Mouse (Mus musculus): ENCODE results near the gene Fam181a. TPM values are rescaled to one million over a fixed set of nuclear protein-coding genes. Genes with fewer than 3 reads are reported as not detected.

Fam181a gene
- polyA plus RNA-seq, 1 experiment from 2014 or later, result 57.7 TPM

DNA sequence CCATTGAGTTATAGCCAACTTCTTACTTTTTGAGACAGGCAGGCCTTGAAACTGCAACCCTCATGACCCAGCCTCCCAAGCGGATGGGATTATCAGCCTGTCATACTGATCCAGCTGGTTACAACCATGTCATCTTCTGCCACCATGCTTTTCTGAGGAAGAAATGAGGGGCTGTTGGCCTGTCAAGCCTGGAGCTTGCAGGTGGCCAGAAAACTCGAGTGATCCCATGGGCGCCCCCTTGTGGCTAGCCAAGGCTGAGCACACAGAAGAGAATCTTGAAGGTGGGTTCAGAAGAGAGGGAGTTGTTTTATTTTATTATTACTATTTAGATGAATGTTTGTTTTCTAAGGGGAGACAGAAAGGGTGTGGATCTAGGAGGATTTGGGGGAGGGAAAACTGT is 4.1 kb upstream of the Fam181a start:
- H3K4me3 ChIP-seq (ENCODE audit: low read depth, low read length), result no peak overlapping the region
- H3K36me3 ChIP-seq (ENCODE audit: control insufficient read depth, insufficient read depth, low read length), result no peaks in the 10 kb centered on the region
- H3K27me3 ChIP-seq (ENCODE audit: control insufficient read depth, insufficient read depth, low read length), result no peaks in the 10 kb centered on the region
- WGBS, result 18% methylated on average over 3 of the region's 3 CpGs
- ATAC-seq (ENCODE audit: low FRiP score), result peak; percentile 16; the same call in 1 of the 2 replicates
- H3K4me2 ChIP-seq, result no peak overlapping the region
- no peak overlapping the region for H3K9ac ChIP-seq (ENCODE audit: low read length)
- H3K4me1 ChIP-seq (ENCODE audit: control insufficient read depth, insufficient read depth, low read length), result no peaks in the 10 kb centered on the region
- H3K27ac ChIP-seq (ENCODE audit: low read depth, low read length), result no peak overlapping the region
- H3K9me3 ChIP-seq (ENCODE audit: control insufficient read depth, low read length), result peaks cover 2% of the 10 kb centered on the region; the same call in 1 of the 2 replicates
- peak; percentile 95 for DNase-seq (ENCODE audit: low spot score, missing footprints)

DNA sequence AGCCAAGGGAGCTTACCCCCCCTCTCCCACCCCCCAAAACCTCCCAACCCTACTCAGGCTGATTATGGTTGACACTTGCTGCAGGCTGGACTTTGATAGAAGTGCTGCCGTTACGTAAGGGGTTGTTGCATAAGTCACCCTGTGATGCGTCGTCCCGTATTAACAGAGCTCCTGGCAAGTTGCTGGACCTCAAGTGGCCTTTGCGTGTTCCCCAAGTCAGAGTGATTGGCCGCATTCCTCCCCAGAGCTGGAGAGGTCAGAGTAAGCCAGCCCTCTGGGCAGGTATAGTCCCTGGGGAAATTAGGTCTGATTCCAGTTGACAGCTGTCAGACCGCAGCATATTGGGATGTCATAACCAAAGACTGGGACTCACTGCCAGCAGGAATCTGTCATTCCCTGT is 1.1 kb downstream of the Fam181a start:
- no peak overlapping the region for H3K4me2 ChIP-seq
- H3K9me3 ChIP-seq (ENCODE audit: control insufficient read depth, low read length), result peaks cover 2% of the 10 kb centered on the region; the same call in 1 of the 2 replicates
- no peaks in the 10 kb centered on the region for H3K36me3 ChIP-seq (ENCODE audit: control insufficient read depth, insufficient read depth, low read length)
- H3K4me3 ChIP-seq (ENCODE audit: low read depth, low read length), result no peak overlapping the region
- H3K4me1 ChIP-seq (ENCODE audit: control insufficient read depth, insufficient read depth, low read length), result peaks cover 38% of the 10 kb centered on the region
- ATAC-seq (ENCODE audit: low FRiP score) (no peak), DNase-seq (ENCODE audit: low spot score, missing footprints) (no peak)
- H3K27ac ChIP-seq (ENCODE audit: low read depth, low read length), result no peak overlapping the region
- WGBS, result 81% methylated on average over 8 of the region's 8 CpGs
- no peak overlapping the region for H3K9ac ChIP-seq (ENCODE audit: low read length)
- H3K27me3 ChIP-seq (ENCODE audit: control insufficient read depth, insufficient read depth, low read length), result no peaks in the 10 kb centered on the region

DNA sequence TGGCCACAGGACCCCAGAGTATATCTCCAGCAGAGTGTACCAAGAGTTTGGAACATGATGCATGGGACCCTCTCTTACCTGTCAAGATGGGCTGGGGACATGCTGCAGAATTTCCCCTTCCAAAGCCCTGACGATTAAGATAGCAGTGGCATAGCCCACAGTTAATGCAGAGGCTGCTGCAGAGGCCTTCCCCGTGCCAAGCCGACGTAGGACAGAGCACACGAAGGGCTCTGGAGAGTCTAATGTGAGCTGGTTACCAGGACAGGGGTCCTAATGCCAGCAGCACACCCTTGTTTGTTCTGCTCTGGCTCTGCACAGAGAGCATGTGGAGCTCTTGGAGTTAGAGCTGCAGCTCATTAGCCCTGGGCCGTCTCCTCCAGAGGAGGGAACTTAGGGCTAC is 2.5 kb downstream of the Fam181a start:
- Histone ChIP-seq H3K27ac (ENCODE audit: low read depth, low read length) (peak overlapping the region; percentile 91), H3K4me1 (ENCODE audit: control insufficient read depth, insufficient read depth, low read length) (peaks cover 43% of the 10 kb centered on the region), H3K9me3 (ENCODE audit: control insufficient read depth, low read length) (peaks cover 2% of the 10 kb centered on the region; the same call in 1 of the 2 replicates), H3K4me3 (ENCODE audit: low read depth, low read length) (peak overlapping the region; percentile 42; the same call in 1 of the 2 replicates), H3K36me3 (ENCODE audit: control insufficient read depth, insufficient read depth, low read length) (no peaks in the 10 kb centered on the region), H3K4me2 (peak overlapping the region; percentile 82), H3K27me3 (ENCODE audit: control insufficient read depth, insufficient read depth, low read length) (no peaks in the 10 kb centered on the region), H3K9ac (ENCODE audit: low read length) (peak overlapping the region; percentile 65)
- peak; percentile 89 for DNase-seq (ENCODE audit: low spot score, missing footprints)
- ATAC-seq (ENCODE audit: low FRiP score), result no peak; the same call in none of the 2 replicates
- 52% methylated on average over 6 of the region's 6 CpGs for WGBS

DNA sequence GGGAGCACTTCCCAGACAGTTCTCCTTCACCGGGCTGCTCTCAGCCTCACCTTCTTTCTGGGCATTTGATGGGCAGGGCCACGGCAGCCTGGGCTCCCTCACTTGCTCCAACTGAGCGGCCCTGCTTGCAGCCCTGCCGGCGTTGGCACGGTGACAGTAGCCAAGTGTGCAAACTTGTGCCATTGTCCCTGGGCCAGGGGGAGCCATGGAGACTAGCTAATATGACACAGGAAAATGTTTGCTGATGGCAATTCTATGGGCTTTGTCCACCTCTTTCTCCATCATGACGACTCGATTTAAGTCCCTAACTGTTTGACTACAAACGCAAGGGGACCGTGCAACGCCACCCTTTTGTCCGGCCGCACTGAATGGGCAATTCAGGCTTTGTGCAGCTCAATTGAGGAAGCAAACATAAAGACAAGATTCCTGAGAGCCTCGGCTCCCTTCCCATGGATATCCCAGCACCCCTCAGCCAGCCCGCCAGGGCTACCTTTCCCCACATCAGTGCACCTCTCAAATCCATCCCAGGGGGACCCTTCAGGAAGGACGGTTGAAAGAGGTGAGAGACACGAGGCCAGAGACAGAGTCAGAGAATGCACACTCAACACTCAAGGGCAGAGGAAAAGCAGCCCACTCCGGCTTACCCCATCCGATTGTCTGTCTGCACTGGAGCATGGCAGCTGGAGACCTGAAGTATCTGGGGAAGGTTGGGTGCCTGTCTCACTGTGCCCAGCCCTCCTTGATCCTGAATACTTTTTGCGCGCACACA is 3.3 kb downstream of the Fam181a start:
- Histone ChIP-seq H3K27me3 (ENCODE audit: control insufficient read depth, insufficient read depth, low read length) (no peaks in the 10 kb centered on the region), H3K9ac (ENCODE audit: low read length) (peak overlapping the region; percentile 65), H3K4me3 (ENCODE audit: low read depth, low read length) (peak overlapping the region; percentile 42), H3K36me3 (ENCODE audit: control insufficient read depth, insufficient read depth, low read length) (no peaks in the 10 kb centered on the region), H3K4me1 (ENCODE audit: control insufficient read depth, insufficient read depth, low read length) (peaks cover 43% of the 10 kb centered on the region), H3K27ac (ENCODE audit: low read depth, low read length) (peak overlapping the region; percentile 91), H3K4me2 (peak overlapping the region; percentile 82), H3K9me3 (ENCODE audit: control insufficient read depth, low read length) (peaks cover 2% of the 10 kb centered on the region; the same call in 1 of the 2 replicates)
- ATAC-seq (ENCODE audit: low FRiP score) (peak; percentile 75), DNase-seq (ENCODE audit: low spot score, missing footprints) (peak; percentile 97)
- 12% methylated on average over 21 of the region's 21 CpGs for WGBS

DNA sequence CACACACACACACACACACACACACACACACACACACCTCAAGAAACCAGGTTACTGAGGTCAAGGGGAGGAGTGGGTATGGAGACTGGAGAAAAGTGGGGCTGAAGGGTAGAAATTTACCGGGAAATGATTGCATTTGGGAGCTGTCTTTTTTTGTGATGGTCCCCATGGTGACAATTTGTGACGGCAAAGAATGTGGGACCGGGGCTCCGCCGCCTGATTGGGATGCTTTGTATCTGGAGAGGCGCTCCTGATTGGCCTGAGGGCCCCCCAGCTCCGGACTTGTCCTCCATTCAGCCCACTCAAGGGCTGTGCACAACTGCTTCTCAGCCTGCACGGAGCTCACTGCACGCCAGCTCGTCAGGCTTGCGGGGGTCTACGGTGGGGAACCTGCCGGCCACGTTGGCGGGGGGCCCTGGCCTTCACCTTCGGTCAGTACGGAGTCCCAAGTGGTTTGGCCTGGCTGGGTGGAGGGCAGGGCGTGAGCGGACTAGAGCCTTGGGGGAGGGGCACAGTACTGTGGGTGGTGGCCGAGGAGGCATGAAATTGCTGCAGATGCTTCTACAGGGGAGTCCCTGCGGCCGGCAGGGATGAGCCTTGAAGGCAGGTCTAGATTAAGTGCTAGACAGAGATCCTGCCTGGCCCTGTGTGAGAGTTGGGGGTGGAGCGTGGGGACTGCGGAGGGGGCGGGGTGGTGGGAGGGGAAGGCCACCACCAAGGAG is 4.0 kb downstream of the Fam181a start:
- Histone ChIP-seq H3K9me3 (ENCODE audit: control insufficient read depth, low read length) (peaks cover 2% of the 10 kb centered on the region; the same call in 1 of the 2 replicates), H3K9ac (ENCODE audit: low read length) (peak overlapping the region; percentile 65), H3K27ac (ENCODE audit: low read depth, low read length) (peak overlapping the region; percentile 91), H3K4me1 (ENCODE audit: control insufficient read depth, insufficient read depth, low read length) (peaks cover 43% of the 10 kb centered on the region), H3K4me2 (peak overlapping the region; percentile 82), H3K36me3 (ENCODE audit: control insufficient read depth, insufficient read depth, low read length) (no peaks in the 10 kb centered on the region), H3K4me3 (ENCODE audit: low read depth, low read length) (peak overlapping the region; percentile 42), H3K27me3 (ENCODE audit: control insufficient read depth, insufficient read depth, low read length) (no peaks in the 10 kb centered on the region)
- ATAC-seq (ENCODE audit: low FRiP score) (peak; percentile 88), DNase-seq (ENCODE audit: low spot score, missing footprints) (peak; percentile 97)
- 1% methylated on average over 25 of the region's 25 CpGs for WGBS

DNA sequence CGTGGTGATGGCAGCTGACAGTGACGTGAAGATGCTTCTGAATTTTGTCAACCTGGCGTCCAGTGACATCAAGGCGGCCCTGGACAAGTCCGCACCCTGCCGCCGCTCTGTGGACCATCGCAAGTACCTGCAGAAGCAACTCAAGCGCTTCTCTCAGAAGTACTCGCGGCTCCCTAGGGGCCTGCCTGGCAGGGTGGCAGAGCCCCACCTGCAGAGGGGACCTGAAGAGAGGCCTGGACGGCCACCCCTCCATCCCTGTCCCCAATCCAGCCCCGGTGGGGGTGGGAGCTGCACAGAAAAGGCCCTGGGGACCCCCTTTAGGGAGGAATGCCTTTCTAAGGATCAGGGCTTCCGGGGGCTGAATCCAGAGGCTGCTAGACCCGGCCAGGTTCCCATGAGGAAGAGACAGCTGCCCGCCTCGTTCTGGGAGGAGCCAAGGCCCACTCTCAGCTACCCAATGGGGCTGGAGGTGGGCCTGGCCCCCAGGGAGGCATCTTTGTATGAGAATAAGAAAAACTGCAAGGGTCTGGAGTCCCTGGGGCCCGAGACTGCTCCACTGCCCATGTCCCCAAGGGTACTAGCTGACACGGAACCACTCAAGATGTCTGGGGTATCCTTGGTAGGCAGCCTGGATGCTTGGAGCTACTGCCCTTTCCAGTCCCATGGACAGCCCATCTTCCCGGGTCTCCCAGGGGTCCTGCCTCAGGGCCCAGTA is 5.2 kb downstream of the Fam181a start:
- Histone ChIP-seq H3K4me3 (ENCODE audit: low read depth, low read length) (peak overlapping the region; percentile 42), H3K4me1 (ENCODE audit: control insufficient read depth, insufficient read depth, low read length) (peaks cover 43% of the 10 kb centered on the region)
- WGBS, result 14% methylated on average over 20 of the region's 20 CpGs

DNA sequence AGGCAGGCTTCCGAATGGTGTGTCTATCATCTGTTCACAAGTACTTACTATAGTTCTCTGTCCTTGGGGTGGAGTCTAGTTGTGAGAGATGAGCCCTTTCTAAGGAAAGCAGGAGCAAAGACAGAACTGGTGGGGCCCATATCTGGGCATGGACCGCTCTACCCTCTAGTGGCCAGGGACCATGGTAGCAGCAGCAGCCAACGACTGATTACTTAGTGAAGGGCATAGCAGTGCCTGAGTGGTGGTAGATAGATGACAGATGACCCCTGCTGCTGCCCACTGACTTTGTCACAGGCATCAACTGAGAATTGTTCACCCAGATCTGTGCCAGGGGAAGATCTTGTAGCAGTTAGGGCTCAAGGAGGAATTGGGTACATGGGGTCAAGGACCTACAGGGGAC is 12.0 kb downstream of the Fam181a start:
- DNase-seq (ENCODE audit: low spot score, missing footprints), result no peak
- no peak for ATAC-seq (ENCODE audit: low FRiP score)
- H3K27me3 ChIP-seq (ENCODE audit: control insufficient read depth, insufficient read depth, low read length), result peaks cover 15% of the 10 kb centered on the region
- no peaks in the 10 kb centered on the region for H3K36me3 ChIP-seq (ENCODE audit: control insufficient read depth, insufficient read depth, low read length)
- no peak overlapping the region for H3K9ac ChIP-seq (ENCODE audit: low read length)
- H3K9me3 ChIP-seq (ENCODE audit: control insufficient read depth, low read length), result no peaks in the 10 kb centered on the region
- no peak overlapping the region for H3K4me3 ChIP-seq (ENCODE audit: low read depth, low read length)
- H3K4me1 ChIP-seq (ENCODE audit: control insufficient read depth, insufficient read depth, low read length), result 0 out of 2 replicates have a peak, but pooled peaks cover 4% of the 10 kb centered on the region
- H3K27ac ChIP-seq (ENCODE audit: low read depth, low read length), result no peak overlapping the region
- no peak overlapping the region for H3K4me2 ChIP-seq
- 35% methylated on average over 3 of the region's 3 CpGs for WGBS

More for the DNA sequence above, 5.2 kb downstream of the Fam181a start:
- Histone ChIP-seq H3K36me3 (ENCODE audit: control insufficient read depth, insufficient read depth, low read length) (no peaks in the 10 kb centered on the region), H3K27ac (ENCODE audit: low read depth, low read length) (peak overlapping the region; percentile 91), H3K9me3 (ENCODE audit: control insufficient read depth, low read length) (no peaks in the 10 kb centered on the region), H3K27me3 (ENCODE audit: control insufficient read depth, insufficient read depth, low read length) (no peaks in the 10 kb centered on the region), H3K4me2 (peak overlapping the region; percentile 82), H3K9ac (ENCODE audit: low read length) (peak overlapping the region; percentile 64)
- no peak for ATAC-seq (ENCODE audit: low FRiP score)
- DNase-seq (ENCODE audit: low spot score, missing footprints), result no peak

- H3K27ac ChIP-seq (ENCODE audit: low read depth, low read length), result no peak overlapping the region
Observed at GRCm38 (mm10) chr12:103325156-103325857, 14.5 kb downstream of the Fam181a start.

More at GRCm38 (mm10) chr12:103325156-103325857, 14.5 kb downstream of the Fam181a start:
- 0 out of 2 replicates have a peak, but pooled peaks cover 4% of the 10 kb centered on the region for H3K4me1 ChIP-seq (ENCODE audit: control insufficient read depth, insufficient read depth, low read length)
- peak; percentile 100 for DNase-seq (ENCODE audit: low spot score, missing footprints)
- no peaks in the 10 kb centered on the region for H3K9me3 ChIP-seq (ENCODE audit: control insufficient read depth, low read length)
- peaks cover 15% of the 10 kb centered on the region for H3K27me3 ChIP-seq (ENCODE audit: control insufficient read depth, insufficient read depth, low read length)
- WGBS, result 9% methylated on average over 60 of the region's 60 CpGs
- peak overlapping the region; percentile 54 for H3K9ac ChIP-seq (ENCODE audit: low read length)
- no peaks in the 10 kb centered on the region for H3K36me3 ChIP-seq (ENCODE audit: control insufficient read depth, insufficient read depth, low read length)
- peak overlapping the region; percentile 28 for H3K4me3 ChIP-seq (ENCODE audit: low read depth, low read length)
- ATAC-seq (ENCODE audit: low FRiP score), result peak; percentile 96
- H3K4me2 ChIP-seq, result peak overlapping the region; percentile 55
